Mouse (Mus musculus) intestine, embryonic 15.5 days (tissue): ENCODE results near the gene Gpc3. TPM values are rescaled to one million over a fixed set of nuclear protein-coding genes. Genes with fewer than 3 reads are reported as not detected.
"Not testable (repeated sequence)": the region's sequence is repeated elsewhere in the genome, so short reads cannot be mapped to it uniquely, and the experiment has no call there.

Source experiments
- ATAC-seq: fragments of 200-750 bp; cut with Nextera tagmentation; 2 replicates; pipeline ENCODE4 v1.8.0; 2017; ENCODE audit warnings: moderate TSS enrichment, moderate library complexity
- H3K27ac ChIP-seq: fragments of 300-500 bp; sonication (generic); 2 replicates; pipeline ENCODE4 v1.5.1; 2015; ENCODE audit warnings: mild to moderate bottlenecking, inconsistent platforms
- H3K27me3 ChIP-seq: fragments of 300-500 bp; sonication (generic); replicated peaks from 2 replicates; pipeline ENCODE4 v1.6.1; 2015; ENCODE audit warnings: inconsistent platforms
- H3K36me3 ChIP-seq: fragments of 300-500 bp; sonication (generic); 2 replicates; pipeline ENCODE4 v1.6.1; 2015; ENCODE audit warnings: inconsistent platforms
- H3K4me1 ChIP-seq: fragments of 300-500 bp; sonication (generic); replicated peaks from 2 replicates; pipeline ENCODE4 v1.6.1; 2015; ENCODE audit warnings: inconsistent platforms
- H3K4me2 ChIP-seq: fragments of 300-500 bp; sonication (generic); replicated peaks from 2 replicates; pipeline ENCODE4 v1.6.1; 2015; ENCODE audit warnings: mild to moderate bottlenecking, inconsistent platforms
- H3K4me3 ChIP-seq: fragments of 300-500 bp; sonication (generic); replicated peaks from 2 replicates; pipeline ENCODE4 v1.5.1; 2015; ENCODE audit warnings: inconsistent platforms
- H3K9ac ChIP-seq: fragments of 300-500 bp; sonication (generic); 2 replicates; pipeline ENCODE4 v1.6.1; 2015; ENCODE audit warnings: inconsistent platforms
- H3K9me3 ChIP-seq: fragments of 300-500 bp; sonication (generic); 2 replicates; pipeline ENCODE4 v1.6.1; 2016; ENCODE audit warnings: inconsistent platforms
- WGBS: fragments of 180-500 bp; shearing (Covaris S2); methylation state at CpG from one replicate; pipeline ENCODE4 v1.1.7; 2015; 5-methylcytosine and 5-hydroxymethylcytosine counted together
- polyA plus RNA-seq: library from polyadenylated mRNA; unstranded; fragments of >200 nt; fragmentation: Nextera tagmentation; extraction: Ambion mirVana; gene quantifications from 2 replicates; pipeline ENCODE4 v1.2.1, GENCODE M21; 2015

Gene Gpc3
- polyA plus RNA-seq, 1 experiment from 2014 or later, result 604 TPM

DNA sequence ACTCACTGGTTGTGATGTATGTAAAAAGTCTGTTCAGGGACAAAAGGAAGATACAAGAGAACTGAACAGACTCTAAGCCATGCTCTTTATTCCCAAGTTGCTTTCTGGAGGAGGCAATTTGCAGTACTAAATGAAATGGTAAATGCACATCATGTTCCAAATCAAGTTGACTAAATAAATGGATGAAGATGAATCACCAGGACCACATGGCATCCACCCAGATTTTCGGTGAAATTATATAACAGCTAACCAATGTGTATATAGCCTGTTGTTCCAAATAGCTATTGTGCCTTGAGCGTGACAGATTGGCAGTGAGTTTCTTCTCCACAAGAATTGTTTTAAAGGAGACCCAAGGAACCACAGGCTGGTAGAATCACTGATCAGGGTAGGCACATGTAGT lies 302.8 kb downstream of the Gpc3 start:
- no peak for ATAC-seq
- 89% methylated on average over 2 of the region's 2 CpGs for whole genome bisulfite sequencing
- no peak overlapping the region for H3K9ac ChIP-seq
- no peak overlapping the region for H3K4me2 ChIP-seq
- no peaks in the 10 kb centered on the region for H3K27me3 ChIP-seq
- no peaks in the 10 kb centered on the region for H3K9me3 ChIP-seq
- no peak overlapping the region for H3K4me3 ChIP-seq
- no peak overlapping the region for H3K27ac ChIP-seq
- H3K36me3 ChIP-seq, result no peaks in the 10 kb centered on the region
- no peaks in the 10 kb centered on the region for H3K4me1 ChIP-seq

DNA sequence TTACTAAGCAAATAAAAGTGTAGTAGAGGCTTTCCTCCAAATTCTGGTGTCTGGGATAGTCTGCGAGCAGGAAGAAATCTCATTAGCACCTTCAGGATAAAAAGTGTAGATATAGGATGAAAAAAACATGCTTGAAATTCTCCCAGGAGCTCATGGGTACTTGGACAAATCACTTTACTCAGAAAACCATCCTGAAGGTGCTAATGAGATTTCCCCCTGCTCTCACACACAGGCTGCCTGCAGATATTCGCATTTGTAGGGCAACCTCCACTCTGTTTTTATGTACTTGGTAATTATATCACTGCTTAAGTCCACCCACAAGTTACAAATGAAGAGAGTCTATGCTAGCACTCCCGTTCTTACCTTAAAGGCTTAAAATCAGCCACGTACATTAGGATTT lies 308.5 kb downstream of the Gpc3 start:
- H3K27me3 ChIP-seq, result no peaks in the 10 kb centered on the region
- H3K9me3 ChIP-seq, result no peaks in the 10 kb centered on the region
- H3K4me3 ChIP-seq, result no peak overlapping the region
- WGBS, result 88% methylated on average over 4 of the region's 4 CpGs
- H3K27ac ChIP-seq, result no peak overlapping the region
- no peak overlapping the region for H3K4me2 ChIP-seq
- H3K36me3 ChIP-seq, result no peaks in the 10 kb centered on the region
- no peaks in the 10 kb centered on the region for H3K4me1 ChIP-seq
- no peak for ATAC-seq
- no peak overlapping the region for H3K9ac ChIP-seq

DNA sequence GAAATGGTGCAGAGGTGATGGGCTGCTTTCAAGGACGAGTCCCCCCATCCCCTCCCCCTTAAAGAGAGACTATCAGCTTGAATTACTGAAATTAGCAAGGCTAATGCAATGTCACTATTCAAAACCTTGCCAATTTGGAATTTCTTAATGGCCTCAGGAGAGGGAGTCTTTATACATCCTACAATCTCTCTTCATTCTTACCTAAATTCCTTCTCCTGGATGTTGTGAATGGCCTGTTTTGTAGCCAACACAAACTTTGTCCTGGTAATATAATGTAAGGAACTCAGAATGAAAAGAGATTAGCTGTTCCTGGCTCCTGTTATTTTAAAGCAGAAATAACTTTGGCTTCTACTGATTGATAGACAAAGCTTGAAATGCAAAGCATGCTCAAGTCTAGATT lies 325.0 kb downstream of the Gpc3 start:
- Histone ChIP-seq H3K4me3 (no peak overlapping the region), H3K9ac (no peak overlapping the region), H3K4me2 (no peak overlapping the region), H3K27ac (no peak overlapping the region), H3K4me1 (no peaks in the 10 kb centered on the region), H3K9me3 (no peaks in the 10 kb centered on the region), H3K36me3 (no peaks in the 10 kb centered on the region), H3K27me3 (no peaks in the 10 kb centered on the region)
- 43% methylated on average over 1 of the region's 1 CpGs for WGBS
- no peak for ATAC-seq

DNA sequence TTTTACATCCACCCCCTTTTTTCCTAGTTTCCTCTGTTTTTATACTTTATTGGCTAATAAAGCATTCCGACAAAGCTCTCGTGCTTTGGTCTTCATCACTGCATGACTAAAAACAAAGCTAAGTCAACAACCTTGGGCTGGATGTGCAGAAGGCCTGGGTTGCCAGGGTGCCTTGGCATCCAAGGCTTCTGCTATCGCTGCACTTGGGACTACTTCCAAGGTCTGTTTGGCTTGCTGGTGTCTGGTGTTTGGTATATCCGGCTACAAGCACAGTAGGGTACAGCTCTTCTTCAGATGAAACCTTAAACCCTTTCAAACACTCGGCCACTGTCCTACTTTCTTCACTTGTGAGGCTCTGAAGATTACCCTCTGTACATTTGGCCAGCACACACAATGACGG lies 325.8 kb downstream of the Gpc3 start:
- WGBS, result 79% methylated on average over 6 of the region's 6 CpGs
- H3K4me1 ChIP-seq, result no peaks in the 10 kb centered on the region
- ATAC-seq, result no peak
- H3K9me3 ChIP-seq, result no peaks in the 10 kb centered on the region
- no peaks in the 10 kb centered on the region for H3K36me3 ChIP-seq
- no peak overlapping the region for H3K4me3 ChIP-seq
- H3K9ac ChIP-seq, result no peak overlapping the region
- H3K4me2 ChIP-seq, result no peak overlapping the region
- H3K27ac ChIP-seq, result no peak overlapping the region
- H3K27me3 ChIP-seq, result no peaks in the 10 kb centered on the region

DNA sequence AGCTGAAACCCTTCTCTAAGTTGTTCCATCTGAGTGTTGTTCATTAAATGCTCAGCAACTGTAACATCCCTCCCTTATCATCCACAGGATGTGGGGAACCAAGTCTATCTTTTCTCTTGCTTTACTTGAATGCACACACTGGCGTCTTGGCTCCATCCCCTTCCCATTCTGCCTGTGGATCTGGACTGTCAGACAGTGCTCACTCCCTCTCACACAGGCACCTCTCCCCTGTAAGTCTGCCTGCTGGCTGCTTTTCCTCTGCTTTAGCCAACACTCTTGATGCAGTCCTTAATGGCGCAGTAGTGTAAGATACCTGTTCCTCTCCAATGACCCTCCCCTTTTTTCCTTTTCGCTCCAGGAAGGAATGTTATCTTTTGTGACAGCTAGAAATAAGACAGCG lies 331.7 kb downstream of the Gpc3 start:
- Histone ChIP-seq H3K4me2 (no peak overlapping the region), H3K4me3 (no peak overlapping the region), H3K27ac (no peak overlapping the region), H3K27me3 (no peaks in the 10 kb centered on the region), H3K4me1 (no peaks in the 10 kb centered on the region), H3K9me3 (no peaks in the 10 kb centered on the region), H3K36me3 (no peaks in the 10 kb centered on the region), H3K9ac (no peak overlapping the region)
- no peak for ATAC-seq
- 72% methylated on average over 4 of the region's 4 CpGs for WGBS

DNA sequence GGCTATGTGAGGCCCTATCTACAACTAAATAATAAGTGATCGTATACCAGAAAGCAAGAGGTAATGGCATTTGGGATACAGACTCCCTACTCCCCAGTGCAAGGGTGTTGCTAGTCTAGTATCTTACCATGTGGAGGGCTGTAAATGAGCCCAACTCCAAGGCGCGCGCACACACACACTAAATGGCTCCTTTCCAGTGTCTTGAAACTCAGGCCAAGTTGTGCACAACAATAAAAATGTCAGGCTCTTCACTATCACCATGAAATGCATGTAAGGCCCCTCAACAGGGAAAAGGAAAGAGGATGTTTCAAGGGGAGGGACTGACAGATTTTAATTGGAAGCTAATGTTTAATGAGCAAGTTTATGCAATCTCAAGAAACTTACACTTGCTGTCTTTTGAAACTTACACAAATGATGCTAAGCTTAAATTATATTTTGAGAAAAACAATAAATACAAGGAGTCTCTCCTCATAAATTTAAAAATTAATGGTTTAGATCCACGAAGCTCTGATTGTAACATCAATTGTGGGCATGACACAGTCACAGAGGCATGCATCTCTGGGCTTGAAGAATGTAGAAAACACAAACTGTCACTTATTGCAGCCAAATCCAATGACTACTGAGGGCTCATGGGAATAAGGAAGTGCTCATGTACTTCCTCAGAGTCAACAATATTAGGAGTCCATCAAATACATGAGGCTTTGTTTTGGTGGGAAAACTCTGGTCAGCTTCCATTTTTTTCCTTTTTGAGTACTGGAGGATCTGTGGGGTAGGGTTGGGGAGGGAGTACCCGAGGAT lies 332.4 kb downstream of the Gpc3 start:
- H3K4me2 ChIP-seq, result no peak overlapping the region
- H3K9me3 ChIP-seq, result no peaks in the 10 kb centered on the region
- H3K36me3 ChIP-seq, result no peaks in the 10 kb centered on the region
- WGBS, result 89% methylated on average over 6 of the region's 6 CpGs
- H3K27ac ChIP-seq, result no peak overlapping the region
- no peak overlapping the region for H3K4me3 ChIP-seq
- H3K9ac ChIP-seq, result no peak overlapping the region
- H3K4me1 ChIP-seq, result no peaks in the 10 kb centered on the region
- ATAC-seq, result no peak
- no peaks in the 10 kb centered on the region for H3K27me3 ChIP-seq

DNA sequence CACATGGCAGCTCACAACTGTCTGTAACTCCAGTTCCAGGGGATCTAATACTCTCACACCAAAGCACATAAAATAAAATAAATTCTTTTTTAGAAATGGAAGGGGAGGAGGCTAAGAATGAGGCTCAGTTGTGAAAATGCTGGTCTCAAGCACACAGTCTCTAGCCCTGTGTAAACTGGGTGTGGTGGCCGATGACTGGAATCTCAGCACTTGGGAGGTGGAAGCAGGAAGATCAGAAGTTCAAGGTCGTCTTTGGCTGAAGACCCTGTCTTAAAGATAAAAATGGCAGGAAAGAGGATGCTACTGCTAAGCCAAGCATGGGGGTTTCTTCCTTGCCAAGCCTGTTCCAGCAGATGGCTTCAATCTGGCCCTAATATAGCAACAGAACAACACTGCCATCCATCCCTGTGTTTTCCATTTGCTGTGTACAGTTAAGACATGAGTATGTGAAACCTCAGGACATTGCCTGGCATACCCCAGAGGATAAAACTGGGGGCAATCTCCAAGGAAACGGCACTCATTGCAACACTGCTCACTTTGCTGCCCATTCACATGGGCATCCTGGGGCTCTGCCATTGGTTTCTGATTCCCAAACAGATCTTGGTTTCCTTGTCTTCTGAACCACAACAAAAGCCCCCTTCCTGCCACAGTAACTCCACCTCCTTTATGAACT lies 334.9 kb downstream of the Gpc3 start:
- Histone ChIP-seq H3K4me2 (no peak overlapping the region), H3K9me3 (no peaks in the 10 kb centered on the region), H3K9ac (no peak overlapping the region), H3K27ac (no peak overlapping the region), H3K4me1 (no peaks in the 10 kb centered on the region), H3K36me3 (no peaks in the 10 kb centered on the region), H3K27me3 (no peaks in the 10 kb centered on the region), H3K4me3 (no peak overlapping the region)
- no peak for ATAC-seq
- WGBS, result 71% methylated on average over 3 of the region's 3 CpGs

DNA sequence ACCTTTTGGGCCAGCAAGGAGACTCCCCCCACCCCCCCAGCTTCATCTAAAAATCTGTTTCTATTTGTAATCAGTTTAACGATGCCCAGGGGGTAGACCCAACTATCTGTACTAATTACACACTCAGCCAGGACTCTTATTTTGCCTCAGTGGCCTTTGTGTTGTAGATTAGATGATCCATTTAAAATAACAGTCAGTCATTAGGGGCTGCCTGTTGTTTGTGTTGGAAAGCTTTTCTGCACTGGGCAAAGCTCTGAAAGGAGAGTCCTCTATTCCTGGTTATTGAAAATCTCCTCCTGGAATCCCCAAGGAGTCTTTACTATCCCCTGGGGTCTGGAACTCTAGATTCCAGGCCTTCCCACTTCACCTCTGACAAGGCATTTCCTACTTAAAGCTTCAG lies 336.2 kb downstream of the Gpc3 start:
- WGBS, result 76% methylated on average over 1 of the region's 1 CpGs
- H3K27ac ChIP-seq, result no peak overlapping the region
- H3K27me3 ChIP-seq, result no peaks in the 10 kb centered on the region
- no peaks in the 10 kb centered on the region for H3K9me3 ChIP-seq
- no peak overlapping the region for H3K4me3 ChIP-seq
- no peaks in the 10 kb centered on the region for H3K36me3 ChIP-seq
- H3K4me2 ChIP-seq, result no peak overlapping the region
- no peaks in the 10 kb centered on the region for H3K4me1 ChIP-seq
- ATAC-seq, result no peak
- H3K9ac ChIP-seq, result no peak overlapping the region

DNA sequence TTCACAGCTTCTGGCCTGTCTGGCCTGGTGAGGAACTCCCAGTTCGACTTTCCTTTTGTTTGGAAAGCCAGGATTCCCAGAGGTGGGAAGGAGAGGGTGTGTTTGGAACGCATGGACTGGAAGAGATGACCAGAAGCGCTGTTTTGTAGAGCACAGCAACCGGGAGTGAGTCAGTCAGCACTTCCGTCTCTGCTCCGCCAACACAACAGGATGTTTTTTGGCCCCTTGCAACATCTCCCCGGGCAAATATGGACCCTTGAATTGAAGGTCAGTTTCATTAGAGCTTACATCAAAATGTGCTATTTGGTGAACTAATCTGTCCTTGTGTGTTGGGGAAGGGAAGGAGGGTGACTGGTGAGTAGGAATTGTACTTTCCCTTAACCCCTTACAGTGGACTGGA lies 340.7 kb downstream of the Gpc3 start:
- Histone ChIP-seq H3K4me1 (no peaks in the 10 kb centered on the region), H3K4me2 (no peak overlapping the region), H3K4me3 (no peak overlapping the region), H3K27me3 (no peaks in the 10 kb centered on the region), H3K27ac (no peak overlapping the region), H3K36me3 (no peaks in the 10 kb centered on the region), H3K9me3 (no peaks in the 10 kb centered on the region), H3K9ac (no peak overlapping the region)
- ATAC-seq, result no peak
- 78% methylated on average over 7 of the region's 7 CpGs for WGBS

DNA sequence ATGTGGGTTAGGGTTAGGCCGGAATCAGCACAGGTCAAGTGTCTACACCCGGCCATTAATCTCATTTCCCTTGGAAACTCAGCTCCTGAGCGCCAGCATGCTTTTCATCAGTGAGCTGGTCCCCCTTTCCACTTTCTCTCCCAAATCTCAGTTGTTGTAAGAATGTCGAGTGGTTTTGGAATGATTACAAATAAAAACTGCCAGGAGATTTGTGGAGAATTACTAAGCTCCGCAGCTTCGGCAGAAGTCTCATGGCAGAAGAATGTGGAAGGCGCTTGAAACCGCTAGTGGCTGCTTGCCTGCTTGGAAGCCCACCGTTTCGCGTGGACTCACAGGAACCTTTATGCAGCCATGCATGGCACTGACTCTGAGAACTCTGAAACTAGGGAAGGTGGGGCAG lies 351.8 kb downstream of the Gpc3 start:
- WGBS, result 57% methylated on average over 11 of the region's 11 CpGs

DNA sequence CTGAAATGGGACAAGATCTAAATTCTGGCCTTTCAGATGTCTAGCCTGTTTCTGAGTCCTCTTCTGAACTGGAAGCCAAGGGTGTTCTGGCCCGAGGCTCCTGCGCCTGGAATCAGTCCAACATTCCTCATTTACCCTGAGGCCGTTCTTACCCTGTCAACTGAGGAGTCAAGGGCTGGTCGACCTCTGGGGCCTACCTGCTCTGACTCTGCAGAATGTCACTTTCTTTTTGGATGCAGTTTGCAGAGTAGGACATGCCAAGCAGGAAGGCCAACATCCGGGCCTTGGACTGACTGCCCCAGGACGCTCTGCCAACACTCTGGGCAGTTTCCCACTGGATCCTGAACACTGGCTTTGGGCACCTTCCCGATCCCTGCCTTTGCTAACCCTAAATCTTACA lies 352.2 kb downstream of the Gpc3 start:
- Histone ChIP-seq H3K27ac (no peak overlapping the region), H3K4me1 (no peaks in the 10 kb centered on the region; the same call in 1 of the 2 replicates), H3K4me2 (no peak overlapping the region), H3K4me3 (no peak overlapping the region), H3K9me3 (no peaks in the 10 kb centered on the region), H3K9ac (no peak overlapping the region), H3K36me3 (no peaks in the 10 kb centered on the region), H3K27me3 (no peaks in the 10 kb centered on the region)
- 46% methylated on average over 7 of the region's 7 CpGs for WGBS
- no peak for ATAC-seq

More for the DNA sequence above, 351.8 kb downstream of the Gpc3 start:
- no peak for ATAC-seq
- Histone ChIP-seq H3K36me3 (no peaks in the 10 kb centered on the region), H3K9ac (no peak overlapping the region), H3K4me3 (no peak overlapping the region), H3K9me3 (no peaks in the 10 kb centered on the region), H3K4me1 (no peaks in the 10 kb centered on the region; the same call in 1 of the 2 replicates), H3K27ac (no peak overlapping the region), H3K4me2 (no peak overlapping the region), H3K27me3 (no peaks in the 10 kb centered on the region)

DNA sequence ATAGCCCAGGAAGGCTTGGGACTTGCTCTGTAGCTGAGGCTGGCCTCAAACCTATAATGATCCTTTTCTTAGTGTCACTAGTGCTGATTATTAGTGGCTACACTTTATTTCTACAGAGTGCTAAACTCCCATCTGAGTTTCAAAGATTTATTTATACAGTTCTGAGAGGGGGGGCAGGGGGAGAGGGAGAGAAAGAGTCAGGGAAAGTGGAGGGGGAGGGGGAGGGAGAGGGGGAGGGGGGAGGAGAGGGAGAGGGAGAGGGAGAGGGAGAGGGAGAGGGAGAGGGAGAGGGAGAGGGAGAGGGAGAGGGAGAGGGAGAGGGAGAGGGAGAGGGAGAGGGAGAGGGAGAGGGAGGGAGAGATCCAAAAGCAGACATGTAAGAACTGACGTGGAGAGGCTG lies 354.0 kb downstream of the Gpc3 start:
- H3K4me2 ChIP-seq, H3K27ac ChIP-seq, H3K27me3 ChIP-seq, H3K4me1 ChIP-seq, H3K4me3 ChIP-seq, H3K9ac ChIP-seq, H3K36me3 ChIP-seq, H3K9me3 ChIP-seq, ATAC-seq: not testable (repeated sequence)
- WGBS, result 91% methylated on average over 1 of the region's 1 CpGs

DNA sequence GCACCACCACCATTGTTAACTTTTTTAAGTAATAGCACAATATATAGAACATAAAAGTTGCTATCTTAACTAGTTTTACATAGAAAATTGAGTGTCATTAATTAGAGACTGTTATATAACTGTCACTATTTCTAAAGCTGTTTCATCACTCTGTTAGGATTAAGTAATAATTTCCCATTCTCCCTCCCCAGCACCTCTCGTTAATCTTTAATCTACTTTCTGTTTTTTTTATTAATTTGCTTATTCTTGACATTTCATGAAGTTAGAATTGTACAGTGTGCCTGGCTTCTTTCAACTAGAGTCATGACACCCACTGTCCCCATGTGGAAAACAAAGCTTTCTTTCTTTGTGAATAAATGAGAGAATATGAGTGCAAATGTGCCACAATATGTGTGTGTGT lies 359.2 kb downstream of the Gpc3 start:
- no peak overlapping the region for H3K27ac ChIP-seq
- H3K27me3 ChIP-seq, result 0 out of 2 replicates have a peak, but pooled peaks cover 3% of the 10 kb centered on the region
- no peaks in the 10 kb centered on the region for H3K36me3 ChIP-seq
- WGBS, result 78% methylated on average over 1 of the region's 1 CpGs
- no peak for ATAC-seq
- no peaks in the 10 kb centered on the region for H3K4me1 ChIP-seq
- H3K9ac ChIP-seq, result no peak overlapping the region
- no peaks in the 10 kb centered on the region for H3K9me3 ChIP-seq
- no peak overlapping the region for H3K4me3 ChIP-seq
- H3K4me2 ChIP-seq, result no peak overlapping the region
